Mouse (Mus musculus) c-Kit-positive CD71-negative TER-119-negative erythroid progenitor cells, embryonic 14.5 days (primary cell): ENCODE measurements around the gene Caskin2.

Experiments used
- DNase-seq: peaks from one replicate; pipeline ENCODE4 v3.0.0-alpha.2; 2013; ENCODE audit warnings: low read depth

The Caskin2 gene

GRCm38 (mm10) chr11:115806154-115806553 lies 7.3 kb downstream of the Caskin2 start:
- DNase-seq = no peak

- no peak for DNase-seq
Measured at GRCm38 (mm10) chr11:115805005-115805404, 8.4 kb downstream of the Caskin2 start.

GRCm38 (mm10) chr11:115803072-115803709 lies 10.2 kb downstream of the Caskin2 start:
- DNase-seq = no peak

- DNase-seq = no peak
Measured at GRCm38 (mm10) chr11:115800981-115801380, 12.5 kb downstream of the Caskin2 start.

GRCm38 (mm10) chr11:115797665-115798064 lies 15.8 kb downstream of the Caskin2 start:
- no peak for DNase-seq

- DNase-seq = no peak
Measured at GRCm38 (mm10) chr11:115796898-115797297, 16.5 kb downstream of the Caskin2 start.

GRCm38 (mm10) chr11:115792353-115792752 lies 21.1 kb downstream of the Caskin2 start:
- DNase-seq = no peak

- no peak for DNase-seq
Measured at GRCm38 (mm10) chr11:115791919-115792318, 21.5 kb downstream of the Caskin2 start.

- DNase-seq = no peak
Measured at GRCm38 (mm10) chr11:115789787-115790186, 23.7 kb downstream of the Caskin2 start.

GRCm38 (mm10) chr11:115786473-115786872 lies 27.0 kb downstream of the Caskin2 start:
- DNase-seq = no peak

- DNase-seq = no peak
Measured at GRCm38 (mm10) chr11:115780141-115781070, 33.0 kb downstream of the Caskin2 start.

GRCm38 (mm10) chr11:115779038-115779571 lies 34.3 kb downstream of the Caskin2 start:
- DNase-seq = no peak

- no peak for DNase-seq
Measured at GRCm38 (mm10) chr11:115777487-115778335, 35.7 kb downstream of the Caskin2 start.

- no peak for DNase-seq
Measured at GRCm38 (mm10) chr11:115776954-115777353, 36.5 kb downstream of the Caskin2 start.

GRCm38 (mm10) chr11:115775821-115776665 lies 37.4 kb downstream of the Caskin2 start:
- DNase-seq = no peak

- no peak for DNase-seq
Measured at GRCm38 (mm10) chr11:115774653-115775052, 38.8 kb downstream of the Caskin2 start.

GRCm38 (mm10) chr11:115768896-115769295 lies 44.5 kb downstream of the Caskin2 start:
- DNase-seq = no peak

- DNase-seq = no peak
Measured at GRCm38 (mm10) chr11:115766981-115767380, 46.5 kb downstream of the Caskin2 start.

GRCm38 (mm10) chr11:115766356-115766943 lies 47.0 kb downstream of the Caskin2 start:
- DNase-seq = no peak

GRCm38 (mm10) chr11:115765607-115766141 lies 47.8 kb downstream of the Caskin2 start:
- no peak for DNase-seq
